Mouse (Mus musculus) lung, embryonic 14.5 days (tissue): Measurements from ENCODE around the gene Anks1b. TPM values are rescaled to one million over a fixed set of nuclear protein-coding genes. Genes with fewer than 3 reads are reported as not detected.

Source experiments
- ATAC-seq: fragments of 200-750 bp; cut with Nextera tagmentation; 2 replicates; pipeline ENCODE4 v1.8.0; 2017; ENCODE audit warnings: mild to moderate bottlenecking, moderate TSS enrichment, moderate library complexity; ENCODE audit not compliant: insufficient read depth
- DNase-seq: peaks from one replicate; pipeline ENCODE4 v3.0.0-alpha.2; 2015
- H3K27ac ChIP-seq: fragments of 300-500 bp; sonication (generic); 2 replicates; pipeline ENCODE4 v1.5.1; 2014; ENCODE audit warnings: low read depth, mild to moderate bottlenecking, moderate library complexity
- H3K27me3 ChIP-seq: fragments of 300-500 bp; sonication (generic); 2 replicates; pipeline ENCODE4 v1.6.1; 2014; ENCODE audit warnings: low read length, control low read depth; ENCODE audit not compliant: insufficient read depth
- H3K36me3 ChIP-seq: fragments of 300-500 bp; sonication (generic); 2 replicates; pipeline ENCODE4 v1.6.1; 2014; ENCODE audit warnings: control low read depth; ENCODE audit not compliant: insufficient read depth
- H3K4me1 ChIP-seq: fragments of 300-500 bp; sonication (generic); 2 replicates; pipeline ENCODE4 v1.6.1; 2014; ENCODE audit warnings: antibody characterized with exemption, control low read depth; ENCODE audit not compliant: insufficient read depth
- H3K4me2 ChIP-seq: fragments of 300-500 bp; sonication (generic); 2 replicates; pipeline ENCODE4 v1.6.1; 2014; ENCODE audit warnings: mild to moderate bottlenecking
- H3K4me3 ChIP-seq: fragments of 300-500 bp; sonication (generic); 2 replicates; pipeline ENCODE4 v1.5.1; 2014; ENCODE audit warnings: low read depth, low read length
- H3K9ac ChIP-seq: fragments of 300-500 bp; sonication (generic); 2 replicates; pipeline ENCODE4 v1.6.1; 2014
- H3K9me3 ChIP-seq: fragments of 300-500 bp; sonication (generic); 2 replicates; pipeline ENCODE4 v1.6.1; 2016; ENCODE audit warnings: low read depth, low read length, control low read depth
- CTCF ChIP-seq: IDR thresholded peaks from 2 replicates; pipeline ENCODE4 v1.5.1; 2016; ENCODE audit warnings: antibody characterized with exemption, low read depth
- WGBS: fragments of 180-500 bp; shearing (Covaris S2); extraction: QIAGEN DNeasy Blood & Tissue Kit; methylation state at CpG from one replicate; pipeline ENCODE4 v1.1.7; 2014; 5-methylcytosine and 5-hydroxymethylcytosine counted together
- polyA plus RNA-seq: library from polyadenylated mRNA; unstranded; fragments of >200 nt; fragmentation: Nextera tagmentation; extraction: Ambion mirVana; gene quantifications from 2 replicates; pipeline ENCODE4 v1.2.1, GENCODE M21; 2014

Gene Anks1b
- 0.26 and 1.2 TPM in 2 replicates for polyA plus RNA-seq

GRCm38 (mm10) chr10:89873146-89873950 lies at the start of gene Anks1b:
Gene Anks1b (plus strand): TSS chr10:89873509.
- no peaks in the 10 kb centered on the region for H3K4me1 ChIP-seq
- no peaks in the 10 kb centered on the region for H3K9me3 ChIP-seq
- ATAC-seq (peak; percentile 78), DNase-seq (peak; percentile 54)
- H3K4me3 ChIP-seq, result peak within 1 kb of the TSS; percentile 56
- H3K27me3 ChIP-seq, result peaks cover 19% of the 10 kb centered on the region
- peak within 1 kb of the TSS; percentile 41 for H3K9ac ChIP-seq
- peak within 1 kb of the TSS; percentile 92 for H3K4me2 ChIP-seq
- TF ChIP-seq CTCF, result no peak
- WGBS, result under 1% methylated on average over 48 of the region's 48 CpGs
- H3K27ac ChIP-seq, result no peak within 1 kb of the TSS
- H3K36me3 ChIP-seq, result no peaks in the 10 kb centered on the region

- Histone ChIP-seq H3K9me3 (no peaks in the 10 kb centered on the region), H3K9ac (no peak overlapping the region), H3K36me3 (0 out of 2 replicates have a peak, but pooled peaks cover 6% of the 10 kb centered on the region), H3K4me2 (no peak overlapping the region), H3K27ac (no peak overlapping the region), H3K27me3 (no peaks in the 10 kb centered on the region), H3K4me1 (no peaks in the 10 kb centered on the region), H3K4me3 (no peak overlapping the region)
- peak; percentile 50 for TF ChIP-seq CTCF
- WGBS, result 31% methylated on average over 2 of the region's 2 CpGs
- ATAC-seq (peak; percentile 45; the same call in 1 of the 2 replicates), DNase-seq (peak; percentile 59)
Measured at GRCm38 (mm10) chr10:89823906-89824305, 49.4 kb upstream of the Anks1b start.

GRCm38 (mm10) chr10:89826896-89827295 lies 46.4 kb upstream of the Anks1b start:
- Histone ChIP-seq H3K9ac (no peak overlapping the region), H3K4me1 (no peaks in the 10 kb centered on the region), H3K4me2 (no peak overlapping the region), H3K27ac (no peak overlapping the region), H3K9me3 (no peaks in the 10 kb centered on the region), H3K36me3 (no peaks in the 10 kb centered on the region), H3K27me3 (no peaks in the 10 kb centered on the region), H3K4me3 (no peak overlapping the region)
- WGBS, result 57% methylated on average over 3 of the region's 3 CpGs
- DNase-seq (no peak), ATAC-seq (no peak; the same call in 1 of the 2 replicates)
- no peak for TF ChIP-seq CTCF

- no peaks in the 10 kb centered on the region for H3K27me3 ChIP-seq
- H3K27ac ChIP-seq, result no peak overlapping the region
- DNase-seq (no peak), ATAC-seq (no peak)
- H3K36me3 ChIP-seq, result no peaks in the 10 kb centered on the region
- H3K4me1 ChIP-seq, result no peaks in the 10 kb centered on the region
- no peak for TF ChIP-seq CTCF
- no peaks in the 10 kb centered on the region for H3K9me3 ChIP-seq
- H3K9ac ChIP-seq, result no peak overlapping the region
- WGBS, result 63% methylated on average over 4 of the region's 4 CpGs
- no peak overlapping the region for H3K4me2 ChIP-seq
- H3K4me3 ChIP-seq, result no peak overlapping the region
Measured at GRCm38 (mm10) chr10:89832334-89832733, 41.0 kb upstream of the Anks1b start.

- no peaks in the 10 kb centered on the region for H3K4me1 ChIP-seq
- no peak for TF ChIP-seq CTCF
- no peak overlapping the region for H3K27ac ChIP-seq
- no peak overlapping the region for H3K4me3 ChIP-seq
- no peak overlapping the region for H3K4me2 ChIP-seq
- no peak overlapping the region for H3K9ac ChIP-seq
- 73% methylated on average over 10 of the region's 10 CpGs for WGBS
- no peaks in the 10 kb centered on the region for H3K9me3 ChIP-seq
- DNase-seq (peak; percentile 41), ATAC-seq (no peak)
- H3K36me3 ChIP-seq, result no peaks in the 10 kb centered on the region
- no peaks in the 10 kb centered on the region for H3K27me3 ChIP-seq
Measured at GRCm38 (mm10) chr10:89833166-89833565, 40.1 kb upstream of the Anks1b start.

DNA sequence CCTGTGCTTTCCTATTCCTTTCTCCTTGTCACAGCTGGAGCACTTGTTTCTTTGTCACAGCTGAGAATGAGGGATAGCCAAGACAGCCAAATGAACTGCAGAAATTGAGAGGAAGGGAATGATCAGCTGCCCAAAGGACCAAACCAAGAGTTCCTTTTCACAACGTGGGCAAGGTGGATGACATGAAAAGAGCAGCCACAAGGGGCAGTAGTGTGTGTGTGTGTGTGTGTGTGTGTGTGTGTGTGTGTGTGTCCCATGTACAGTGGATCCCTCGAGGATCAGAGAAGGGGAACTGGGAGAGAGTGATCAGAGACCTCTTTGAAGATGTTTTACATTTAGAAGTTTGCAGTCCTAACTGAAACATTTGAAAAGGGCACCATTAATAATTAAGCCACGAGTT lies 35.8 kb upstream of the Anks1b start:
- TF ChIP-seq CTCF, result peak; percentile 34
- DNase-seq, result no peak
- Histone ChIP-seq H3K4me1 (no peaks in the 10 kb centered on the region), H3K36me3 (no peaks in the 10 kb centered on the region), H3K4me3 (no peak overlapping the region), H3K9me3 (no peaks in the 10 kb centered on the region), H3K9ac (no peak overlapping the region), H3K4me2 (no peak overlapping the region), H3K27ac (no peak overlapping the region), H3K27me3 (no peaks in the 10 kb centered on the region)
- 46% methylated on average over 3 of the region's 3 CpGs for WGBS
- no peak for ATAC-seq

GRCm38 (mm10) chr10:89838834-89839233 lies 34.5 kb upstream of the Anks1b start:
- Histone ChIP-seq H3K9me3 (no peaks in the 10 kb centered on the region), H3K27ac (no peak overlapping the region), H3K27me3 (no peaks in the 10 kb centered on the region), H3K4me3 (no peak overlapping the region), H3K4me2 (no peak overlapping the region), H3K36me3 (no peaks in the 10 kb centered on the region), H3K4me1 (no peaks in the 10 kb centered on the region), H3K9ac (no peak overlapping the region)
- WGBS, result 76% methylated on average over 3 of the region's 3 CpGs
- no peak for TF ChIP-seq CTCF
- DNase-seq (no peak), ATAC-seq (no peak)
